Mouse (Mus musculus): Measurements from ENCODE around the gene Ryr3. TPM values are rescaled to one million over a fixed set of nuclear protein-coding genes. Genes with fewer than 3 reads are reported as not detected.
A peak's percentile ranks its signal among the peaks of the same experiment; 100 is the strongest.

Ryr3 gene
- polyA plus RNA-seq, 1 experiment from 2014 or later = 1.4 TPM

DNA sequence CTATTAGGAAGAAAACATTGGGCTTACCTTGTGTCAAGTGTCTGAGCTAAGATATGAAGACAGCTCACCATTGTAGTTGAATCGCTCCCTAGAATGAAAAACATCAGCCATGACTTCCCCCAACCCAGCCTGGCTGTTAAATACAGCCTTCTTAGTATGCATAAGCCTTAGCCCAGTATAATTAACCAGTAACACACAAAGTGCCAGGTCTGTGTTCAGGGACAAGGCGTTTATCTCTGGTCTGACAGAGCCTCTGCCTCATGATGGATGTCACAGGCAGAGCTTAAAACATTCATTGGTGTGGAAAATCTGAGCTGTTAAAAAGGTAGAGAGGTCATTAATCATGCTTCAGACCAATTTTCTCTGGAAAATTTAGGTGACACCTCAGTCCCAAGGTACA lies 484.0 kb downstream of the Ryr3 start:
- no peaks in the 10 kb centered on the region for H3K36me3 ChIP-seq (replicated peaks; ENCODE audit: control insufficient read depth, insufficient read depth, low read depth, low read length)
- 80% methylated on average over 2 of the region's 2 CpGs for WGBS
- no peak overlapping the region for H3K4me3 ChIP-seq (ENCODE audit: low read depth, low read length)
- H3K27me3 ChIP-seq (ENCODE audit: control insufficient read depth, insufficient read depth, low read length) = no peaks in the 10 kb centered on the region
- DNase-seq (ENCODE audit: low spot score) (no peak), ATAC-seq (replicated peaks; ENCODE audit: insufficient number of reproducible peaks, low FRiP score, low TSS enrichment, low read depth) (no peak)
- no peak overlapping the region for H3K9ac ChIP-seq (replicated peaks; ENCODE audit: low read length)
- no peak overlapping the region for H3K4me2 ChIP-seq (ENCODE audit: low read depth, low read length)
- H3K4me1 ChIP-seq (ENCODE audit: control insufficient read depth, insufficient read depth, low read length) = no peaks in the 10 kb centered on the region
- no peak overlapping the region for H3K27ac ChIP-seq (replicated peaks; ENCODE audit: low read depth, low read length)
- H3K9me3 ChIP-seq (replicated peaks; ENCODE audit: control insufficient read depth, low read length) = no peaks in the 10 kb centered on the region

DNA sequence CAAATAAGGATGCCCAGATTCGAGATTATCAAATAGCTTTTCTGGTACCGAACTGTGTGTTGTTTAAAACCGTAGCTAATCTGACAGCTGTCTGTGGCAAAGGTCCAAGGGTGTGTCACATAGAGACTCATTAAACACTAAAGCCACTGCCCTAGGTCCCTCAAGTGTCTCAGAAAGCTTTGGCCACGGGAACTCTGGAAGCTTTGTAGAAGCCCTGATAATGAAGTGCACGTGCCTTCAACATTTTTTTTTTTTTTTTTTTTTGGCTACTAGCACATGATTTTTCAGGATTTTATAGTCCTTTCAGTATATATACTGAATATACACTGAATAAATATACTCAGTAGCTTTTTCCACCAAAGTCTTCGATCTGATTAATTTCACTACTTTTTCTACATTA lies 489.1 kb downstream of the Ryr3 start:
- ATAC-seq (replicated peaks; ENCODE audit: insufficient number of reproducible peaks, low FRiP score, low TSS enrichment, low read depth) (no peak), DNase-seq (ENCODE audit: low spot score) (no peak)
- no peaks in the 10 kb centered on the region for H3K9me3 ChIP-seq (replicated peaks; ENCODE audit: control insufficient read depth, low read length)
- no peaks in the 10 kb centered on the region for H3K36me3 ChIP-seq (replicated peaks; ENCODE audit: control insufficient read depth, insufficient read depth, low read depth, low read length)
- H3K4me3 ChIP-seq (ENCODE audit: low read depth, low read length) = no peak overlapping the region
- no peak overlapping the region for H3K4me2 ChIP-seq (ENCODE audit: low read depth, low read length)
- no peak overlapping the region for H3K9ac ChIP-seq (replicated peaks; ENCODE audit: low read length)
- no peak overlapping the region for H3K27ac ChIP-seq (replicated peaks; ENCODE audit: low read depth, low read length)
- 53% methylated on average over 6 of the region's 6 CpGs for WGBS
- no peaks in the 10 kb centered on the region for H3K4me1 ChIP-seq (ENCODE audit: control insufficient read depth, insufficient read depth, low read length)
- no peaks in the 10 kb centered on the region for H3K27me3 ChIP-seq (ENCODE audit: control insufficient read depth, insufficient read depth, low read length)

DNA sequence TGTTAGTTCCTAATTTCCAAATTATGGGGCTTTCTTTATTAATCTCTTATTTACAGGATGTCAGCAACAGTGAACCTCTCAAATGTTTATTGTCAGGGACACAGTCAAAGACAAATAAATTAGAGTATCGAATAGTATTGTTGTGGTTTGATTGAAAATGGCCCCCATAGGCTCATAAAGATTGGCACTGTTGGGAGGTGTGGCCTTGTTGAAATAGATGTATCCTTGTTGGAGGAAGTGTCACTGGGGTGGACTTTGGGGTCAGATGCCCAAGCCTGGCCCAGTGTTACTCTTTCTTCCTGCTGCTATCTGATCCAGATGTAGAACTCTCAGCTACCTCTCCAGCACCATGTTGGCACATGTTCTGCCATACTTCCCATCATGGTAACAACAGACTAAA lies 495.7 kb downstream of the Ryr3 start:
- Histone ChIP-seq H3K9me3 (replicated peaks; ENCODE audit: control insufficient read depth, low read length) (no peaks in the 10 kb centered on the region), H3K36me3 (replicated peaks; ENCODE audit: control insufficient read depth, insufficient read depth, low read depth, low read length) (no peaks in the 10 kb centered on the region), H3K4me2 (ENCODE audit: low read depth, low read length) (no peak overlapping the region), H3K27me3 (ENCODE audit: control insufficient read depth, insufficient read depth, low read length) (no peaks in the 10 kb centered on the region), H3K9ac (replicated peaks; ENCODE audit: low read length) (no peak overlapping the region), H3K4me3 (ENCODE audit: low read depth, low read length) (no peak overlapping the region), H3K4me1 (ENCODE audit: control insufficient read depth, insufficient read depth, low read length) (no peaks in the 10 kb centered on the region), H3K27ac (replicated peaks; ENCODE audit: low read depth, low read length) (no peak overlapping the region)
- no peak for ATAC-seq (replicated peaks; ENCODE audit: insufficient number of reproducible peaks, low FRiP score, low TSS enrichment, low read depth)
- no peak for DNase-seq (ENCODE audit: low spot score)
- 87% methylated on average over 1 of the region's 1 CpGs for WGBS

DNA sequence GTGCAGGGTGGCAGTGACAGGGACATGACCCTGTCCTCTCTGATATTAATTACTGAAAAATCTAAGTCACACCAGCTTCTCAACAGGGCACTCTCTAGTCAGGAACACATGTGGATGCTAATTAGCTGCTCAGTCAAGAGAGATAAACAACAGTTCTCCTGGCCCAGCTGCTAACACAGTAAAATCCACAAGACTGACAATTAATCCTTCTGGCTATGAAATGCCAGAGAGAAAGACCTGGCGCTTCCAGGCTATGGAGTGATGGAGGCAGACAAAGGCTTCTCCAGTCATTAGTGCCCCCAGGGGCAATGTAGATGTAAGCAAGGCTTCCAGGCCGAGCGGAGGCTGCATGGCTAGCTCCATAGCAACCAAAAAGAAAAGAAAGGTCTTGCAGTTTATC lies 496.2 kb downstream of the Ryr3 start:
- Histone ChIP-seq H3K27me3 (ENCODE audit: control insufficient read depth, insufficient read depth, low read length) (no peaks in the 10 kb centered on the region), H3K9me3 (replicated peaks; ENCODE audit: control insufficient read depth, low read length) (no peaks in the 10 kb centered on the region), H3K27ac (replicated peaks; ENCODE audit: low read depth, low read length) (no peak overlapping the region), H3K36me3 (replicated peaks; ENCODE audit: control insufficient read depth, insufficient read depth, low read depth, low read length) (no peaks in the 10 kb centered on the region), H3K4me3 (ENCODE audit: low read depth, low read length) (no peak overlapping the region), H3K4me2 (ENCODE audit: low read depth, low read length) (no peak overlapping the region), H3K4me1 (ENCODE audit: control insufficient read depth, insufficient read depth, low read length) (no peaks in the 10 kb centered on the region), H3K9ac (replicated peaks; ENCODE audit: low read length) (no peak overlapping the region)
- 21% methylated on average over 3 of the region's 3 CpGs for WGBS
- ATAC-seq (replicated peaks; ENCODE audit: insufficient number of reproducible peaks, low FRiP score, low TSS enrichment, low read depth) = 0 out of 2 replicates have a peak, but pooled peaks have one; percentile 48
- DNase-seq (ENCODE audit: low spot score) = peak; percentile 15

DNA sequence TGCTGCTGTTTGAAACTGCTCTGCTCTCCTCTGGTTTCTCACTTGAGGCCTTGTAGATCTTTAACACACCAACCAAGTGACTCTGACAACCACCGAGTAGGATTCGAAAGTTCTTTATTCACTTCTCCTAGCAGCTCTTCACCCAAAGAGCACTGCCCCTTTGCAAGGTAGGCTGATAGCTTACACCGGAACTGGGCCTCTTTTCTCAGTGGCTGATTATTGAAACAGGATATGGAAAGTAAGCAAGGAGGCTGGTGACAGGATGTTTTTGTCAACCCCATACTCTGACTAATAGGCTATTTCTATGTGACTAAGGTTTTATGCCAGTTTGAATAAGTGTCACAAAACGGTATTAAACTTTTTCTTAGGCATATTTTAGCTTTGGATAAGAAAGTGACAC lies 502.2 kb downstream of the Ryr3 start:
- WGBS = 79% methylated on average over 4 of the region's 4 CpGs

DNA sequence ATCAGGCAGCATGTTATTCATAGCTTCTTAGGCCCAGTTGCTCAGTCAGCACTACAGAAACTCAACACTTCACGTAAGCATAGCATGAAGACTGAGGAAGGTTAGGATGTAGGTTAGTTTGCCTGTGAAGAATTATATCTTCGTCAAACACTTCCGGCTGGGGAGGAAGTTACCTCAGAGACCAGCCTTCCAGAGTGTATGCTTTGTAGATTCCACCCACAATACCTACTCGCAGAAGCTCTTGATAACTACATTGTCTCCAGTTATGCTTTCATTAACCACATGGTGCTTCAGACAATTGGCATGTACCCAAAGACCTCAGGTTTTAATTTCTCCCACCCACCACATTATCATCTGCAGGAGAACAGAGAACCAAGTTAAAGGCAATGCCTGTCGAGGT lies 535.1 kb downstream of the Ryr3 start:
- H3K4me1 ChIP-seq (ENCODE audit: control insufficient read depth, insufficient read depth, low read length) = no peaks in the 10 kb centered on the region
- DNase-seq (ENCODE audit: low spot score) = no peak
- no peak overlapping the region for H3K9ac ChIP-seq (replicated peaks; ENCODE audit: low read length)
- H3K4me2 ChIP-seq (ENCODE audit: low read depth, low read length) = no peak overlapping the region
- H3K27me3 ChIP-seq (ENCODE audit: control insufficient read depth, insufficient read depth, low read length) = no peaks in the 10 kb centered on the region
- H3K9me3 ChIP-seq (replicated peaks; ENCODE audit: control insufficient read depth, low read length) = no peaks in the 10 kb centered on the region
- no peaks in the 10 kb centered on the region for H3K36me3 ChIP-seq (replicated peaks; ENCODE audit: control insufficient read depth, insufficient read depth, low read depth, low read length)
- WGBS = 86% methylated on average over 5 of the region's 5 CpGs
- H3K4me3 ChIP-seq (ENCODE audit: low read depth, low read length) = no peak overlapping the region
- no peak overlapping the region for H3K27ac ChIP-seq (replicated peaks; ENCODE audit: low read depth, low read length)
- ATAC-seq (replicated peaks; ENCODE audit: insufficient number of reproducible peaks, low FRiP score, low TSS enrichment, low read depth) = no peak

More for the DNA sequence above, 502.2 kb downstream of the Ryr3 start:
- Histone ChIP-seq H3K9me3 (replicated peaks; ENCODE audit: control insufficient read depth, low read length) (no peaks in the 10 kb centered on the region), H3K27me3 (ENCODE audit: control insufficient read depth, insufficient read depth, low read length) (no peaks in the 10 kb centered on the region), H3K9ac (replicated peaks; ENCODE audit: low read length) (no peak overlapping the region), H3K36me3 (replicated peaks; ENCODE audit: control insufficient read depth, insufficient read depth, low read depth, low read length) (no peaks in the 10 kb centered on the region), H3K4me3 (ENCODE audit: low read depth, low read length) (no peak overlapping the region), H3K4me2 (ENCODE audit: low read depth, low read length) (no peak overlapping the region), H3K27ac (replicated peaks; ENCODE audit: low read depth, low read length) (no peak overlapping the region), H3K4me1 (ENCODE audit: control insufficient read depth, insufficient read depth, low read length) (no peaks in the 10 kb centered on the region)
- DNase-seq (ENCODE audit: low spot score) = no peak
- no peak for ATAC-seq (replicated peaks; ENCODE audit: insufficient number of reproducible peaks, low FRiP score, low TSS enrichment, low read depth)

DNA sequence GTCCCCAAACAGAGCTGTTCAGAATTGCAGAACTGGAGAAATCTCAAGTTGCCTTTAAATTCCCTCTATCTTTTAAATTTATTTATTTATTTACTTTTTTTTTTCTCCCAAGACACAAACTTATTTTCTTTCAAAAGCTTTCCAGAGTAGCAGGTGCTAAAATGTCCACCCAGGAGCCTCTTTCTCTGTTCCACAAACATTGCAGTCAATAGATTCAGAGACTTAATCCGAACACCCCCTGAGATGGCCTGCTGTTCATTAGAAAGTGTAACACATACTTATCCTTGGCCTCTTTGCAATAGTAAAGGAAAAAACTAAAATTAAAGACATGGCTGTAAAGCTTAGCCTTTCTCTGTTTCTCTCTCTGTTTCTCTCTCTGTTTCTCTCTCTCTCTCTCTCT lies 539.6 kb downstream of the Ryr3 start:
- ATAC-seq (replicated peaks; ENCODE audit: insufficient number of reproducible peaks, low FRiP score, low TSS enrichment, low read depth) = no peak

DNA sequence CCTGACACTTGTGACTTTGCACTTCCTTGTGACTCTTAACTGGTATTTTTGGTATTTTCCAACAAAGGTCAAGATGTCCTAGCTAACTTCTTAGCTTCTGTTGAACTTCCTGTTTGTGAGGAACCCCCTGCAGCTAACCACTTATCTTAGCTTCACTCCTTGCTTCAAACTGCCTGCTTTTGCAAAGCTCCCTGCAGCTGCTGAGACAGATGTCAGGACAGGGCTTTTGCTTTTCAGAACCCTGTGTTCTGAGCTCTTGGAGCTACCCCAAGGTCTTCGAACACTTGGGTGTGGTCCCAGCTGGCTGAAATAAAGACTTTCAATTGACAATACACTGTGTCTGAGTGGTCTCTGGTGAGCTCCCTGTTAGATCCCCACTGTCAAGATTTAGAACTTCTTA lies 540.2 kb downstream of the Ryr3 start:
- 58% methylated on average over 1 of the region's 1 CpGs for WGBS
- no peak overlapping the region for H3K9ac ChIP-seq (replicated peaks; ENCODE audit: low read length)
- H3K27ac ChIP-seq (replicated peaks; ENCODE audit: low read depth, low read length) = no peak overlapping the region
- no peak for DNase-seq (ENCODE audit: low spot score)
- H3K4me3 ChIP-seq (ENCODE audit: low read depth, low read length) = no peak overlapping the region
- no peaks in the 10 kb centered on the region for H3K36me3 ChIP-seq (replicated peaks; ENCODE audit: control insufficient read depth, insufficient read depth, low read depth, low read length)
- no peak overlapping the region for H3K4me2 ChIP-seq (ENCODE audit: low read depth, low read length)
- ATAC-seq (replicated peaks; ENCODE audit: insufficient number of reproducible peaks, low FRiP score, low TSS enrichment, low read depth) = no peak
- H3K27me3 ChIP-seq (ENCODE audit: control insufficient read depth, insufficient read depth, low read length) = no peaks in the 10 kb centered on the region
- H3K9me3 ChIP-seq (replicated peaks; ENCODE audit: control insufficient read depth, low read length) = no peaks in the 10 kb centered on the region
- H3K4me1 ChIP-seq (ENCODE audit: control insufficient read depth, insufficient read depth, low read length) = no peaks in the 10 kb centered on the region

More for the DNA sequence above, 539.6 kb downstream of the Ryr3 start:
- H3K9ac ChIP-seq (replicated peaks; ENCODE audit: low read length) = no peak overlapping the region
- H3K9me3 ChIP-seq (replicated peaks; ENCODE audit: control insufficient read depth, low read length) = no peaks in the 10 kb centered on the region
- H3K27me3 ChIP-seq (ENCODE audit: control insufficient read depth, insufficient read depth, low read length) = no peaks in the 10 kb centered on the region
- H3K4me1 ChIP-seq (ENCODE audit: control insufficient read depth, insufficient read depth, low read length) = no peaks in the 10 kb centered on the region
- no peaks in the 10 kb centered on the region for H3K36me3 ChIP-seq (replicated peaks; ENCODE audit: control insufficient read depth, insufficient read depth, low read depth, low read length)
- no peak for DNase-seq (ENCODE audit: low spot score)
- no peak overlapping the region for H3K4me3 ChIP-seq (ENCODE audit: low read depth, low read length)
- H3K4me2 ChIP-seq (ENCODE audit: low read depth, low read length) = no peak overlapping the region
- H3K27ac ChIP-seq (replicated peaks; ENCODE audit: low read depth, low read length) = no peak overlapping the region
- WGBS = 58% methylated on average over 1 of the region's 1 CpGs
